ENCODE assay signal across 8 mouse cellular contexts in genomic region chr8:128684609-128685506, GRCm38 (mm10). TPM values are rescaled to one million over a fixed set of nuclear protein-coding genes. Genes with fewer than 3 reads are reported as not detected.
DNase-seq lines count a peak whose midpoint lies in the region; ATAC-seq and TF ChIP-seq lines count a peak whose summit lies in the region.

No protein-coding gene starts in this region.

- no peaks in the 10 kb centered on the region for H3K27me3 ChIP-seq in heart, embryonic 11.5 days (ENCODE audit: control insufficient read depth, insufficient read depth, low read length)
- H3K27me3 ChIP-seq in hindbrain, embryonic 16.5 days (replicated peaks; ENCODE audit: control insufficient read depth, insufficient read depth, low read length) = no peaks in the 10 kb centered on the region
- H3K27me3 ChIP-seq in midbrain, embryonic 15.5 days (replicated peaks) = no peaks in the 10 kb centered on the region

- peak overlapping the region; percentile 75 for H3K4me2 ChIP-seq in heart, embryonic 11.5 days
- H3K4me2 ChIP-seq in hindbrain, embryonic 16.5 days (ENCODE audit: low read length) = peak overlapping the region; percentile 68
- H3K4me2 ChIP-seq in midbrain, embryonic 15.5 days = peak overlapping the region; percentile 56

- H3K9me3 ChIP-seq in heart, embryonic 11.5 days (replicated peaks; ENCODE audit: control insufficient read depth, low read length) = no peaks in the 10 kb centered on the region
- H3K9me3 ChIP-seq in hindbrain, embryonic 16.5 days (ENCODE audit: control insufficient read depth, low read length) = no peaks in the 10 kb centered on the region
- H3K9me3 ChIP-seq in midbrain, embryonic 15.5 days = no peaks in the 10 kb centered on the region

- no peak for TF ChIP-seq POLR2A in cortical plate, adult 2 months (IDR thresholded peaks at IDR 0.05; ENCODE audit: extremely low read depth, insufficient read depth, low read length)

- no peak for DNase-seq in heart, adult 18-20 months
- peak; percentile 35 for DNase-seq in CD4-positive helper T cell, adult 2 months (ENCODE audit: low read depth, low spot score)
- no peak for DNase-seq in gastrocnemius, adult 8-10 months (ENCODE audit: low spot score in 2 of 2)
- DNase-seq in thymus, postnatal 4 days = no peak

- WGBS in heart, embryonic 11.5 days (ENCODE audit: insufficient replicate concordance) = 10% methylated on average over 25 of the region's 25 CpGs
- 6% methylated on average over 25 of the region's 25 CpGs for WGBS in hindbrain, embryonic 16.5 days
- 5% methylated on average over 25 of the region's 25 CpGs for WGBS in midbrain, embryonic 15.5 days

- peak overlapping the region; percentile 100 for H3K27ac ChIP-seq in heart, embryonic 11.5 days (ENCODE audit: low read depth, low read length)
- H3K27ac ChIP-seq in cortical plate, adult 2 months (ENCODE audit: insufficient read depth, low read length) = peak overlapping the region; percentile 98
- H3K27ac ChIP-seq in hindbrain, embryonic 16.5 days (ENCODE audit: low read depth, low read length) = peak overlapping the region; percentile 100
- peak overlapping the region; percentile 99 for H3K27ac ChIP-seq in midbrain, embryonic 15.5 days

- ATAC-seq in heart, embryonic 11.5 days (replicated peaks; ENCODE audit: insufficient number of reproducible peaks, low FRiP score, low TSS enrichment) = peak; percentile 77; the same call in 1 of the 2 replicates
- ATAC-seq in hindbrain, embryonic 16.5 days = peak; percentile 44; the same call in 1 of the 2 replicates
- peak; percentile 61 for ATAC-seq in midbrain, embryonic 15.5 days (replicated peaks)

- peak overlapping the region; percentile 74 for H3K4me3 ChIP-seq in heart, embryonic 11.5 days (ENCODE audit: low read depth, low read length)
- peak overlapping the region; percentile 77 for H3K4me3 ChIP-seq in cortical plate, adult 2 months (ENCODE audit: insufficient read depth, low read length)
- peak overlapping the region; percentile 92 for H3K4me3 ChIP-seq in hindbrain, embryonic 16.5 days (ENCODE audit: low read length)
- H3K4me3 ChIP-seq in midbrain, embryonic 15.5 days = peak overlapping the region; percentile 98

- H3K9ac ChIP-seq in heart, embryonic 11.5 days (ENCODE audit: low read depth, low read length) = peak overlapping the region; percentile 92
- peak overlapping the region; percentile 98 for H3K9ac ChIP-seq in hindbrain, embryonic 16.5 days (ENCODE audit: low read depth, low read length)
- H3K9ac ChIP-seq in midbrain, embryonic 15.5 days = peak overlapping the region; percentile 89

- TF ChIP-seq CTCF in cortical plate, adult 2 months (IDR thresholded peaks at IDR 0.05; ENCODE audit: extremely low read depth, insufficient read depth, low read length) = no peak

- H3K4me1 ChIP-seq in heart, embryonic 11.5 days (ENCODE audit: control insufficient read depth, insufficient read depth, low read length) = peaks cover 12% of the 10 kb centered on the region
- peaks cover 2% of the 10 kb centered on the region; the same call in 1 of the 2 replicates for H3K4me1 ChIP-seq in cortical plate, adult 2 months (ENCODE audit: control insufficient read depth, insufficient read depth, low read length)
- H3K4me1 ChIP-seq in hindbrain, embryonic 16.5 days (ENCODE audit: control insufficient read depth, insufficient read depth, low read depth, low read length) = peaks cover 18% of the 10 kb centered on the region
- peaks cover 20% of the 10 kb centered on the region for H3K4me1 ChIP-seq in midbrain, embryonic 15.5 days

- H3K36me3 ChIP-seq in heart, embryonic 11.5 days (ENCODE audit: control insufficient read depth, insufficient read depth, low read length) = no peaks in the 10 kb centered on the region
- H3K36me3 ChIP-seq in hindbrain, embryonic 16.5 days (ENCODE audit: control insufficient read depth, insufficient read depth, low read length) = no peaks in the 10 kb centered on the region
- H3K36me3 ChIP-seq in midbrain, embryonic 15.5 days (replicated peaks) = no peaks in the 10 kb centered on the region

RNA-seq across cellular contexts. Expression of gene Itgb1, which starts 0.6 kb away (rescaled TPM):
- 314 and 434 TPM in 2 replicates for polyA plus RNA-seq in heart, embryonic 11.5 days (2014; fragmentation: Nextera tagmentation; extraction: Ambion mirVana)
- 100 to 1,000 TPM; 307 to 323 TPM for total RNA-seq in heart, adult 18-20 months (2021)
- polyA plus RNA-seq in cortical plate, adult 2 months (2012; rRNA removed) = 37.1 and 40.8 TPM in 2 replicates
- 80.5 and 96.1 TPM in 2 replicates for polyA plus RNA-seq in hindbrain, embryonic 16.5 days (2015; fragmentation: Nextera tagmentation; extraction: Ambion mirVana)
- polyA plus RNA-seq in midbrain, embryonic 15.5 days (2015; fragmentation: Nextera tagmentation; extraction: Ambion mirVana) = 75.4 and 78.2 TPM in 2 replicates
- total RNA-seq in gastrocnemius, adult 8-10 months (2022) = 100 to 1,000 TPM; 151 to 175 (median 167) TPM
